Mouse (Mus musculus): ENCODE results near the gene Pdgfb. TPM values are rescaled to one million over a fixed set of nuclear protein-coding genes. Genes with fewer than 3 reads are reported as not detected.

Gene Pdgfb
- total and polyA plus RNA-seq, 2 experiments from 2014 or later = 7.6 to 17.8 TPM

GRCm38 (mm10) chr15:80000694-80001093 is 14.1 kb downstream of the Pdgfb start:
- no peak overlapping the region for H3K9ac ChIP-seq
- no peak overlapping the region for H3K27ac ChIP-seq (ENCODE audit: low read depth, low read length)
- H3K4me3 ChIP-seq (ENCODE audit: low read depth, low read length) = no peak overlapping the region
- no peaks in the 10 kb centered on the region for H3K4me1 ChIP-seq (ENCODE audit: insufficient read depth)
- no peak overlapping the region for H3K4me2 ChIP-seq (ENCODE audit: low read depth)
- H3K9me3 ChIP-seq (ENCODE audit: low read length) = no peaks in the 10 kb centered on the region
- ATAC-seq = no peak
- no peaks in the 10 kb centered on the region for H3K36me3 ChIP-seq (ENCODE audit: insufficient read depth)
- H3K27me3 ChIP-seq (ENCODE audit: insufficient read depth, low read length) = no peaks in the 10 kb centered on the region
- 71% methylated on average over 8 of the region's 8 CpGs for WGBS
- no peak for TF ChIP-seq CTCF (IDR thresholded peaks at IDR 0.05; ENCODE audit: low read depth)
- no peak for DNase-seq

- H3K9ac ChIP-seq = no peak overlapping the region
These were observed 16.8 kb downstream of the Pdgfb start for GRCm38 (mm10) chr15:79997988-79998387.

GRCm38 (mm10) chr15:79996781-79997180 is 18.0 kb downstream of the Pdgfb start:
- Histone ChIP-seq H3K36me3 (ENCODE audit: insufficient read depth) (no peaks in the 10 kb centered on the region), H3K9ac (no peak overlapping the region), H3K4me2 (ENCODE audit: low read depth) (no peak overlapping the region), H3K4me1 (ENCODE audit: insufficient read depth) (no peaks in the 10 kb centered on the region), H3K27ac (ENCODE audit: low read depth, low read length) (no peak overlapping the region), H3K9me3 (ENCODE audit: low read length) (no peaks in the 10 kb centered on the region), H3K4me3 (ENCODE audit: low read depth, low read length) (no peak overlapping the region), H3K27me3 (ENCODE audit: insufficient read depth, low read length) (no peaks in the 10 kb centered on the region)
- ATAC-seq (no peak), DNase-seq (no peak)
- no peak for TF ChIP-seq CTCF (IDR thresholded peaks at IDR 0.05; ENCODE audit: low read depth)
- WGBS = 91% methylated on average over 11 of the region's 11 CpGs

More at GRCm38 (mm10) chr15:79997988-79998387, 16.8 kb downstream of the Pdgfb start:
- H3K4me1 ChIP-seq (ENCODE audit: insufficient read depth) = no peaks in the 10 kb centered on the region
- DNase-seq = no peak
- H3K4me2 ChIP-seq (ENCODE audit: low read depth) = no peak overlapping the region
- TF ChIP-seq CTCF (IDR thresholded peaks at IDR 0.05; ENCODE audit: low read depth) = no peak
- H3K36me3 ChIP-seq (ENCODE audit: insufficient read depth) = no peaks in the 10 kb centered on the region
- H3K27me3 ChIP-seq (ENCODE audit: insufficient read depth, low read length) = no peaks in the 10 kb centered on the region
- no peak overlapping the region for H3K27ac ChIP-seq (ENCODE audit: low read depth, low read length)
- no peak for ATAC-seq
- WGBS = 69% methylated on average over 3 of the region's 3 CpGs
- H3K4me3 ChIP-seq (ENCODE audit: low read depth, low read length) = no peak overlapping the region
- H3K9me3 ChIP-seq (ENCODE audit: low read length) = no peaks in the 10 kb centered on the region

GRCm38 (mm10) chr15:79995552-79995951 is 19.2 kb downstream of the Pdgfb start:
- Histone ChIP-seq H3K9ac (no peak overlapping the region), H3K27ac (ENCODE audit: low read depth, low read length) (no peak overlapping the region), H3K36me3 (ENCODE audit: insufficient read depth) (no peaks in the 10 kb centered on the region), H3K4me3 (ENCODE audit: low read depth, low read length) (no peak overlapping the region), H3K4me1 (ENCODE audit: insufficient read depth) (no peaks in the 10 kb centered on the region), H3K9me3 (ENCODE audit: low read length) (no peaks in the 10 kb centered on the region), H3K27me3 (ENCODE audit: insufficient read depth, low read length) (no peaks in the 10 kb centered on the region), H3K4me2 (ENCODE audit: low read depth) (no peak overlapping the region)
- DNase-seq (peak; percentile 75), ATAC-seq (peak; percentile 56; the same call in 1 of the 2 replicates)
- WGBS = 74% methylated on average over 7 of the region's 7 CpGs
- TF ChIP-seq CTCF (IDR thresholded peaks at IDR 0.05; ENCODE audit: low read depth) = no peak

GRCm38 (mm10) chr15:79994566-79994965 is 20.2 kb downstream of the Pdgfb start:
- no peaks in the 10 kb centered on the region for H3K9me3 ChIP-seq (ENCODE audit: low read length)
- ATAC-seq = no peak
- 83% methylated on average over 4 of the region's 4 CpGs for WGBS
- no peak overlapping the region for H3K9ac ChIP-seq
- H3K4me2 ChIP-seq (ENCODE audit: low read depth) = no peak overlapping the region
- H3K4me1 ChIP-seq (ENCODE audit: insufficient read depth) = no peaks in the 10 kb centered on the region
- no peak overlapping the region for H3K27ac ChIP-seq (ENCODE audit: low read depth, low read length)
- H3K4me3 ChIP-seq (ENCODE audit: low read depth, low read length) = no peak overlapping the region
- H3K27me3 ChIP-seq (ENCODE audit: insufficient read depth, low read length) = no peaks in the 10 kb centered on the region
- no peak for TF ChIP-seq CTCF (IDR thresholded peaks at IDR 0.05; ENCODE audit: low read depth)
- H3K36me3 ChIP-seq (ENCODE audit: insufficient read depth) = no peaks in the 10 kb centered on the region
- no peak for DNase-seq

- no peak overlapping the region for H3K27ac ChIP-seq (ENCODE audit: low read depth, low read length)
- H3K4me1 ChIP-seq (ENCODE audit: insufficient read depth) = no peaks in the 10 kb centered on the region
- H3K4me3 ChIP-seq (ENCODE audit: low read depth, low read length) = no peak overlapping the region
- H3K36me3 ChIP-seq (ENCODE audit: insufficient read depth) = no peaks in the 10 kb centered on the region
- no peaks in the 10 kb centered on the region for H3K27me3 ChIP-seq (ENCODE audit: insufficient read depth, low read length)
- TF ChIP-seq CTCF (IDR thresholded peaks at IDR 0.05; ENCODE audit: low read depth) = no peak
- H3K9me3 ChIP-seq (ENCODE audit: low read length) = no peaks in the 10 kb centered on the region
- WGBS = 76% methylated on average over 8 of the region's 8 CpGs
- no peak for DNase-seq
- H3K4me2 ChIP-seq (ENCODE audit: low read depth) = no peak overlapping the region
- H3K9ac ChIP-seq = no peak overlapping the region
- ATAC-seq = no peak
These were observed 28.6 kb downstream of the Pdgfb start for GRCm38 (mm10) chr15:79986182-79986581.

GRCm38 (mm10) chr15:79985471-79985870 is 29.3 kb downstream of the Pdgfb start:
- H3K27me3 ChIP-seq (ENCODE audit: insufficient read depth, low read length) = no peaks in the 10 kb centered on the region
- no peaks in the 10 kb centered on the region for H3K36me3 ChIP-seq (ENCODE audit: insufficient read depth)
- H3K4me1 ChIP-seq (ENCODE audit: insufficient read depth) = no peaks in the 10 kb centered on the region
- DNase-seq (no peak), ATAC-seq (no peak)
- no peak overlapping the region for H3K4me3 ChIP-seq (ENCODE audit: low read depth, low read length)
- WGBS = 69% methylated on average over 11 of the region's 11 CpGs
- H3K9ac ChIP-seq = no peak overlapping the region
- no peak overlapping the region for H3K4me2 ChIP-seq (ENCODE audit: low read depth)
- TF ChIP-seq CTCF (IDR thresholded peaks at IDR 0.05; ENCODE audit: low read depth) = no peak
- H3K27ac ChIP-seq (ENCODE audit: low read depth, low read length) = no peak overlapping the region
- no peaks in the 10 kb centered on the region for H3K9me3 ChIP-seq (ENCODE audit: low read length)

GRCm38 (mm10) chr15:79984152-79984551 is 30.6 kb downstream of the Pdgfb start:
- H3K9me3 ChIP-seq (ENCODE audit: low read length) = no peaks in the 10 kb centered on the region
- no peaks in the 10 kb centered on the region for H3K36me3 ChIP-seq (ENCODE audit: insufficient read depth)
- H3K4me2 ChIP-seq (ENCODE audit: low read depth) = no peak overlapping the region
- H3K27me3 ChIP-seq (ENCODE audit: insufficient read depth, low read length) = no peaks in the 10 kb centered on the region
- ATAC-seq = no peak
- H3K4me3 ChIP-seq (ENCODE audit: low read depth, low read length) = no peak overlapping the region
- no peak for DNase-seq
- WGBS = 65% methylated on average over 7 of the region's 7 CpGs
- no peaks in the 10 kb centered on the region for H3K4me1 ChIP-seq (ENCODE audit: insufficient read depth)
- no peak overlapping the region for H3K9ac ChIP-seq
- no peak for TF ChIP-seq CTCF (IDR thresholded peaks at IDR 0.05; ENCODE audit: low read depth)
- H3K27ac ChIP-seq (ENCODE audit: low read depth, low read length) = no peak overlapping the region
